8 mouse cellular contexts compared by ENCODE assay signal in the genomic region with DNA sequence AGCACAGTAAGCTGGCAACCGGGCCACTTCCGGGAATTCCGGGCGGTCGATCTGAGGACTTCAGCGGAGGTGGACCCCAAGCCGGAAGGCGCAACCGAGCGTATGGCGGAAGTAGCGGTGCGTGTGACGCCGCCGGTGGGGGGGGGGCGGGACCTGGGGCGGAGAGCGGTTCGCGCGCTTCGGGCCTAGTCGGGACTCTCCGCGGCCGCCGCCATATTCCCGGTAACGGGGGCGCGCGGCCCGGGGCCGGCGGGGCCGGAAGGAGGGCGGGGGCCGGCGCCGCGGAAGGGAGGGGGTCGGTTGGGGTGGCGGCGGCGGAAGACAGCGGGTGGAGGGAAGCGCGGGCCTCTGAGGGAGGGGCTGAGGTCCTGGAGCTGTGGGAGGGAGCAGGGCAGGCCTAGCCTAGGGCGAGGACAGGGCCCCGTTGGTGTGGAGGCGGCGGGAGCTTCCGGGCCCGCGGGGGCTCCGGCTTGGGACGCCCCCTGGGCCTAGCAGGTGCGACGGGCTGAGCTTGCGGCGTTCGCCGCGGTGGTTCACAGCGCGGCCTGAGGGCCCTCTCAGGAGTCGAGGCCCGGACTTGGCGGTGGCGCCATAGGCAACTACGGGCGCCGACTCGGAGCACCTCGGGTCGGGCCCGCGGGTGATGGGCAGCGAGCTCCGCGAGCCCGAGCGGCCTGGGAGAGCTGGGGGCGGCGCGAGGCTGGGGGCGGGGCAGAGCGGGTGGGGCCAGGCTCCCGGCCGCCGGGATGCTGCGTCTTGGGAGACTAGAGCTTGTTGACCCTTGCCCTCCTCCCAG. TPM values are rescaled to one million over a fixed set of nuclear protein-coding genes. Genes with fewer than 3 reads are reported as not detected.
A peak's percentile ranks its signal among the peaks of the same experiment; 100 is the strongest.
DNase-seq lines count a peak whose midpoint lies in the region; ATAC-seq and TF ChIP-seq lines count a peak whose summit lies in the region.

TSS of gene Cpsf7 (plus strand) at position 161 of the 796 bp plus-strand sequence.

- H3K27ac ChIP-seq in bone marrow macrophage, adult 2 months (ENCODE audit: insufficient read depth, low read depth, low read length): peak within 1 kb of the TSS; percentile 86
- peak within 1 kb of the TSS; percentile 99 for H3K27ac ChIP-seq in embryonic fibroblast, embryonic 13.5 days (ENCODE audit: insufficient read depth, low read length)
- H3K27ac ChIP-seq in kidney, embryonic 14.5 days (ENCODE audit: low read depth, low read length): peak within 1 kb of the TSS; percentile 97
- H3K27ac ChIP-seq in limb, embryonic 15.5 days: peak within 1 kb of the TSS; percentile 99

- H3K4me2 ChIP-seq in kidney, embryonic 14.5 days (replicated peaks; ENCODE audit: low read depth, low read length): peak within 1 kb of the TSS; percentile 68
- peak within 1 kb of the TSS; percentile 53 for H3K4me2 ChIP-seq in limb, embryonic 15.5 days

- peak; percentile 97 for DNase-seq in A20 (ENCODE audit: low read depth, low spot score)
- peak; percentile 91 for DNase-seq in heart, adult 9 months (ENCODE audit: low spot score in 2 of 2)
- DNase-seq in monocyte, adult 2 months (ENCODE audit: low read depth in 1 of 2, low spot score in 2 of 2): peak; percentile 42 to 69
- DNase-seq in spleen, postnatal 36 days (ENCODE audit: low spot score in 2 of 2): peak; percentile 90 to 92

- H3K9me3 ChIP-seq in kidney, embryonic 14.5 days (ENCODE audit: control insufficient read depth, low read length): no peaks in the 10 kb centered on the region
- H3K9me3 ChIP-seq in limb, embryonic 15.5 days: no peaks in the 10 kb centered on the region

- peaks cover 8% of the 10 kb centered on the region for H3K36me3 ChIP-seq in kidney, embryonic 14.5 days (ENCODE audit: control insufficient read depth, insufficient read depth, low read length)
- peaks cover 4% of the 10 kb centered on the region for H3K36me3 ChIP-seq in limb, embryonic 15.5 days

- peak within 1 kb of the TSS; percentile 97 for H3K9ac ChIP-seq in kidney, embryonic 14.5 days (ENCODE audit: low read depth, low read length)
- peak within 1 kb of the TSS; percentile 99 for H3K9ac ChIP-seq in limb, embryonic 15.5 days

- H3K27me3 ChIP-seq in kidney, embryonic 14.5 days (ENCODE audit: control insufficient read depth, insufficient read depth, low read length): no peaks in the 10 kb centered on the region
- no peaks in the 10 kb centered on the region for H3K27me3 ChIP-seq in limb, embryonic 15.5 days

- no peak for TF ChIP-seq POLR2A in bone marrow macrophage, adult 2 months (IDR thresholded peaks at IDR 0.05; ENCODE audit: borderline replicate concordance, low read depth, low read length)
- TF ChIP-seq POLR2A in embryonic fibroblast, embryonic 13.5 days (IDR thresholded peaks at IDR 0.05; ENCODE audit: low read depth, low read length): no peak

- peak within 1 kb of the TSS; percentile 65 for H3K4me3 ChIP-seq in bone marrow macrophage, adult 2 months (ENCODE audit: insufficient read depth, low read length)
- H3K4me3 ChIP-seq in embryonic fibroblast, embryonic 13.5 days (ENCODE audit: insufficient read depth, low read length): peak within 1 kb of the TSS; percentile 92
- peak within 1 kb of the TSS; percentile 81 for H3K4me3 ChIP-seq in kidney, embryonic 14.5 days (ENCODE audit: low read length)
- peak within 1 kb of the TSS; percentile 98 for H3K4me3 ChIP-seq in limb, embryonic 15.5 days

- no peak for TF ChIP-seq CTCF in bone marrow macrophage, adult 2 months (IDR thresholded peaks at IDR 0.05; ENCODE audit: low read depth, low read length)
- TF ChIP-seq CTCF in embryonic fibroblast, embryonic 13.5 days (IDR thresholded peaks at IDR 0.05; ENCODE audit: borderline replicate concordance, insufficient read depth, low read length): no peak

- ATAC-seq in kidney, embryonic 14.5 days (ENCODE audit: low FRiP score, low TSS enrichment): peak; percentile 96
- peak; percentile 93 for ATAC-seq in limb, embryonic 15.5 days (ENCODE audit: insufficient number of reproducible peaks, low FRiP score, low TSS enrichment, low read depth)

- WGBS in kidney, embryonic 14.5 days: under 1% methylated on average over 80 of the region's 93 CpGs
- under 1% methylated on average over 93 of the region's 93 CpGs for WGBS in limb, embryonic 15.5 days

- peaks cover 24% of the 10 kb centered on the region for H3K4me1 ChIP-seq in bone marrow macrophage, adult 2 months (ENCODE audit: control insufficient read depth, insufficient read depth, low read length)
- peaks cover 7% of the 10 kb centered on the region for H3K4me1 ChIP-seq in embryonic fibroblast, embryonic 13.5 days (ENCODE audit: control insufficient read depth, insufficient read depth, low read length)
- H3K4me1 ChIP-seq in kidney, embryonic 14.5 days (ENCODE audit: control insufficient read depth, insufficient read depth, low read length): peaks cover 15% of the 10 kb centered on the region
- H3K4me1 ChIP-seq in limb, embryonic 15.5 days: peaks cover 18% of the 10 kb centered on the region

RNA-seq across cellular contexts. Expression of gene Cpsf7, which starts in this region (rescaled TPM):
- 62.0 and 62.8 TPM in 2 replicates for polyA plus RNA-seq in bone marrow macrophage, adult 2 months (2012; ENCODE audit: insufficient read depth, insufficient read length, missing spikeins)
- 50.6 and 70.6 TPM in 2 replicates for polyA plus RNA-seq in embryonic fibroblast, embryonic 13.5 days (2011; ENCODE audit: insufficient read length, low read depth, missing spikeins)
- 40.7 and 63.0 TPM in 2 replicates for polyA plus RNA-seq in kidney, embryonic 14.5 days (2014; fragmentation: Nextera tagmentation; extraction: Ambion mirVana)
- 38.2 and 39.2 TPM in 2 replicates for polyA plus RNA-seq in limb, embryonic 15.5 days (2015; fragmentation: Nextera tagmentation; extraction: Ambion mirVana)

Comparison
In these comparisons a context has a peak if more than half of its experiments do, and no peak if none do; other contexts are left out.
1. Peak in every context shown above with its lines: DNase-seq, ATAC-seq, H3K4me3 ChIP-seq and H3K27ac ChIP-seq.